Mouse (Mus musculus): Measurements from ENCODE around the gene Polg2.
"Not testable (repeated sequence)": the region's sequence is repeated elsewhere in the genome, so short reads cannot be mapped to it uniquely, and the experiment has no call there.

Polg2 gene

DNA sequence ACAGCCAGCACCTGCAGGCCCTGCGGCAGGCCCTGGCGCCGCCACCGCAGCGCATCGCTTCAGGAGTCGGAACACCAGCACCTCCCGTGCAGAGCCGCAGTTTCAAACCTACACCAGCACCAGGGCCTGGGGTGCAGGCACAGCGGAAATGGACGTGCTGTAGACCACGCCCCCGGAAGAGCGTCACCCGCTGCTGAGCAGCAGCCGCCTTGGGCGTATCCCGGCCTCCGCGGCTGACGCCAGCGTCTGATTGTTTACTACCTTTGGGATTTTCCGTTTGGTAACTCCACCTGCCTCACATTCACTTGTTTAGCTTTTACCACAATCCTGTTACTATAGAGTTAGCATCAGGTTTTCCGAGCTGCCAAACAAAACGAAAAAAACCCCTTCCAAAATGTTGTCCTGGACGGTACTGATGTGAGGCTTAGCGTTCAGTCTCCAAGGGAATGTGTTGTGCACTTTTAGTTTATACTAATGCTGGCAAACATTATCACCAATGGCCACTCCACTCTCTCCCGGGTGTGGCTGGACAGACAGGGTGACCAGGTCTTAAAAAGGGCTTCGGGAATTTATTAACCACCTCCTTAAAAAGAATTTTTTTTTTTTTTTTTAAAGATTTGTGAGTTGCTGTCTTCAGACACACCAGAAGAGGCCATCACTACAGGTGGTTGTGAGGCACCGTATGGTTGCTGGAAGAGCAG is at the start of gene Polg2:
TSS of gene Polg2 (minus strand) at position 150 of the 701 bp plus-strand sequence.
- DNase-seq (ENCODE audit: low read depth, low spot score): peak; percentile 94

DNA sequence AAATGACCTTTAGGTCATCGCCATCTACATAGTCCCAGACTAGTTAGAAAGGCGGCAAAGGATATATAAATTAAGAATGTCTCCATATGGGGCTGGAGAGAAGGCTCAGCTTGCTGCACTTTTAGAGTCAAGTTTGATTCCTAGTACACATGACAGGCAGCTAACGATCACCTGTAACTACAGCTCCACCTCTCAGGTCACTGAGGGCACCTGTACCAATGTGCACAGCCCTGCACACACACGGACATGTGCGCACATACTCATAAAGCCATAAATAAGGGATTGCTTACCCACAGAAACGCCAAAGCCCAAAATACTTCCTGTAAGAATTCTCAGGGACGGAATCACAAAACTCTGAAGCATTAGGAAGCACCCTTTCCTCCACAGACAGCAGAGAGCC is 48.7 kb upstream of the Polg2 start:
- no peak for DNase-seq (ENCODE audit: low read depth, low spot score)

DNA sequence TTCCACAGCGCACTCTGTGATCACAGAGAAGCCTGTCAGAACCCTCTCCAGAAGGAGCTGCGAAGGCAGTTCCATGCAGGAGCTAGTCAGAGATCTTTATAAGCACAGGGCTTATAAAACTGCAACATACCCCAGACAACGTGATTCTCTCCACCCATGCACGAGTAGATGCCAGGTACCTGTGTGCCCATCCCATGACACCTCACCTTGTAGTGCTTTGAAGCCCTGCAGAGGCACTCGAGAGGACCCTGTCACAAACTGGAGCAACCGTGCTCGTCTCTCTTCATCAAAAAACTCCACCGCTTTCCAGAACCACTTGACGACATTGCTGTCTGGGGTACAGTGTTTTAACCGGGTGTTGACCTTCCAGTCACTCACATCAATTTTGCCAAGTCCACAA is 45.1 kb upstream of the Polg2 start:
- DNase-seq (ENCODE audit: low read depth, low spot score): no peak

GRCm38 (mm10) chr11:106823741-106824140 is 44.4 kb upstream of the Polg2 start:
- no peak for DNase-seq (ENCODE audit: low read depth, low spot score)

DNA sequence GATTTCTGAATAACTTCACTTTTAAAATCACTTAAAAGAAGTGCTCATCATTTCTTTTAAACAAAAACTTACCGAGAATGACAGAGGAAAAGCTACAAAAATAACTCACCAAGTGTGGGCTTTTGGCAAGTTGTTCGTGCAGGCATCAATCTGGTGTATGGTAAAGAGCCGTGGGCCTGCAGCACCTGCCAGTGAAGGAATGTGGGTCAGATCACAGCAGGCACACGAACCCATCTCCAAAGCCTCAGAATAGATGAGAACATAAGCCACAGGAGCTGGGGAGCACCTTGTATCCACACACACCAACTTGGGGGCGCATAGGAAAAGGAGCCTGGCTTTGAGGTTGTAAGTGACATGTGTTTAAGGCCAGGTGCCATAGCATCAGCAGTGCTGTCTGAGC is 43.6 kb upstream of the Polg2 start:
- DNase-seq (ENCODE audit: low read depth, low spot score): no peak

DNA sequence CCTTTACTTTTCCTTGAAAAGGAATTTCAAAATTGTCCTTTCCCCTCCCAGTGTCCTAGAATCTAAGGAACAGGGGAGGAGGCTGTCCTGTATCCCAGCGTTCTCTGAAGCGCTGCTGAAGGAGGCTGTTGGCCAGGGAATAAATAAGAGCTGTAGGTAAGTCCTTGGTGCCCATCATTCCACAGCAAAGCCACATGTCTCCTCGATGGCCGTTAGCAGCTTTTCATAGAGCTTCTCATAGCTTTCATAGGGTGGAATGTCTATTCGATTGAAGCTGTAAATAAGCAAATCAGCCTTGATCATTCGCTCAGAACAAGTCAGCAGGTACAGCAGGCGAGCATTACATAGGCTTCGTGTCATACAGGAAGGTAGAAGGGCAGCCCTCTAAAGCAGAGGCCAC is 43.2 kb upstream of the Polg2 start:
- no peak for DNase-seq (ENCODE audit: low read depth, low spot score)

DNA sequence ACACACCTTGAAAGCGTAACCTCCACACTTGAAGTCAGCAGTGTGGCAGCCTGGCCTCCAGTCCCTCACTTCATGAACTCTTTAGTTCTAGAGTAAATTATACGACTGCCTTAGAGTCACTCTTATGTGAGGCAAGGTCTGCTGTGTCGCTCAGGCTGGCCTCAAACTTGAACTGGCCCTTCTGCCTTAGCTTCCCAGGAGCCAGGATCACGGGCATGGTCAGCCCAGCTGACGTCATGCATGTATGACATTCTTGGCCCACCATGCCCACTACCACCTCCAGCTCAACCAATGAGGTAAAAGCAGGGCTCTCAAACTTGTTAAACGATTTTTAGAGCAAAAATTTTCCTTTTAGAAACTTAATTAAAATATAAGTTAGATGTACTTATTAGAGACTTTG is 42.1 kb upstream of the Polg2 start:
- DNase-seq (ENCODE audit: low read depth, low spot score): no peak

- no peak for DNase-seq (ENCODE audit: low read depth, low spot score)
Observed at GRCm38 (mm10) chr11:106820972-106821371, 41.6 kb upstream of the Polg2 start.

GRCm38 (mm10) chr11:106820252-106820651 is 40.9 kb upstream of the Polg2 start:
- no peak for DNase-seq (ENCODE audit: low read depth, low spot score)

DNA sequence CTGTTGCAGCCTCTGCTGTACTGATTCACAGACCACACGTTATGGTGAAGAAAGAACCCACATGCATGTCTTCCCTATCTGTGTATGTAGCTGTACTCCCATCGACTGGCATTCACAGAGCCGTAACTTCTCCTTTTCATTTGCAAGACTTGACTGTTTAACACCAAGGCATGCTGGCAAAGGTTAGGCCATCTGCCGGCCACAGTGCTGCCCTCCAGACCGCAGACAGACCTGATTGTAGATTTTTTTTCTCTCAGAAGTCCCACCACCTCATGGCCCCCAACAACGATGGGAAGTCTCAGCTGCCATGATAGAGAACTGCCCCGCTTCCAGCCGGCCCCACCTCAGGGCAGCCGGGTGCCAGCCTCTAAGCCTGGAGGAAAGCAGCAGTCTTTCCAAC is 40.3 kb upstream of the Polg2 start:
- no peak for DNase-seq (ENCODE audit: low read depth, low spot score)

DNA sequence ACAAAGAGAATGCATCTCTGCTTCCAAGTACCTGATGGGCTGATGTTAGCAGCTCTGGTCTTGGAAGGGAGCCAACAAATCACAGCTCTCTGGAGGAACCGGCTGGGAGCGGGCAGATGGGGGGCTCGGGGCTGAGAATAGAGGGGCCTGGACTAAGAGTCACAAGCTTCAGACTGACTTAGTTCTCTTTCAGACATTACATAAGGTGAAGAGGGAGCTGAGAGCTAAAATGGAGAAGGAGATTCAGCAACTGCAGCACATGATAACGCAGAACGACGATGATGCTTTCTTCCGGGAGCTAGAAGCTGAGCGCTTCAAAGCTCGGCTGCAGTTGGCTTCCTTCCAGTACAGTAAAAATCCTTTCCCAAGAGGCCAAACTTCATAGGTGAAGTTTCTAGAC is 39.0 kb upstream of the Polg2 start:
- DNase-seq (ENCODE audit: low read depth, low spot score): no peak

DNA sequence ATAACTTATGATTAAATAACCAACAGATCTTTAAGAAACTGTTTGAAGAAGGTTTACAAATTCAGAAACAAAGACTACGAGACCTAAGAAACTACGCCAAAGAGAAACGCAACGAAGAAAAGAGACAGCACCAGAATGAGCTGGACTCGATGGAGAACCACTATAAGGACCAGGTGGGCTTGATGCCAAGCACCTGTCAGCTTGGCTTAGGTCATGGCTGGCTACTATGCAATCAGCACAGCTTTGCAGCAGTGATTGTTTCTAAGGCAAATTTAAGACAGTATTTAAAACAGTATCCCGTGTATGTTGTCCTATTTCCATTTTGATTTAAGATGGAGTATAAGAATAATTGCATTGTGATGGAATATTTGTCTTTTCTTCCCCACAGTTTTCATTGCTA is 38.5 kb upstream of the Polg2 start:
- DNase-seq (ENCODE audit: low read depth, low spot score): no peak

GRCm38 (mm10) chr11:106817156-106817555 is 37.8 kb upstream of the Polg2 start:
- DNase-seq (ENCODE audit: low read depth, low spot score): no peak

DNA sequence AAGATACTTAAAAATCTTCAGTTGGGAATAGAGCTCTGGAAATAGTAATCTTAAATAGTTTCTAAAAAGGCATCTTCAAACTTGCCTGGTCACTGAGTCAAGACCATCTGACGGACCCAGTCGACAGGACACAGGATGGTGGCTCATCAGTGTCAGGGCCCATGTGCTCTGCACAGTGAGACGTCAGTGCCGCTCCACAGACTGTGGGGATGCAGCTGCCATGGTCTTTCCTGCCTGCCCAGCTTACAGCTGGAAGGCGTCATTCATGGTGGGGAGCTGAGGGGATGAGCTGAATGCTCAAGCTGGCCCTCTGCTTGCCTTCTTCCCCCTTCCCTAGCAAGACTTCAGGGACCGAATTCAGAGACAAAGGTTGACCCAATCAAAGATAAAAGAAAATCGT is 37.0 kb upstream of the Polg2 start:
- no peak for DNase-seq (ENCODE audit: low read depth, low spot score)

- DNase-seq (ENCODE audit: low read depth, low spot score): no peak
Observed at GRCm38 (mm10) chr11:106815761-106816160, 36.4 kb upstream of the Polg2 start.

- no peak for DNase-seq (ENCODE audit: low read depth, low spot score)
Observed at GRCm38 (mm10) chr11:106815331-106815730, 36.0 kb upstream of the Polg2 start.

GRCm38 (mm10) chr11:106814601-106815320 is 35.4 kb upstream of the Polg2 start:
- no peak for DNase-seq (ENCODE audit: low read depth, low spot score)

DNA sequence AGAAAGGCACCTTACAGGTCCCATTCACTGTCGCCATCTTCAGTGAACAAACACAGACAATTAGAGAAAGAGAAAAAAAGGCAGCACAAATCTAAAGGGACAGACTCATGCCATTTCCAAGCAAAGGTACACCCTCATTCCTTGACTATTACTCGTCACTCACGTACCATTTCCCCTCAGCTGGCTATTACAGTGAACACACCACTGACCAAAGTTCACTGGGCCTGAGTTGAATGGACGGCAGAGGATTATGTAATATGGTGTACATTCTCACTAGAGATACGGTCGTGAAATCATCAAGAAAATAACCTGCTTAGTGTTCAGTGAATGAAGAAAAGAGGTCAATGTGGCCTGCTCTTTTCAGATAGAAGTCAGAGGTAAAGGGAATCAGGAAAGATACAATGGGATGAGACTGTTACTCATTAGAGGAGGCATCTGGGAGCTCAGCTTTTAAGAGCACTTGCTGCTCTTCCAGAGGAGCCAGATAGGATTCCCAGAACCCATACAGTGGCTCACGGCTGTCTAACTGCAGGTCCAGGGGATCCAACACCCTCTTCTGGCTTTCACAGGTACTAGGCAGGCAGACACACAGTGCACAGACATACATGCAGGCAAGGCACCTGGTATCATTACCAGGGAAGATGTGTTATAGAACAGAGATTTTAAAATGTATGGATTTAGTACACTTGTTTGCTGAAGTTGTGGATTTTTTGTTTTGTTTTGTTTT is 33.2 kb upstream of the Polg2 start:
- no peak for DNase-seq (ENCODE audit: low read depth, low spot score)

GRCm38 (mm10) chr11:106807442-106807841 is 28.1 kb upstream of the Polg2 start:
- DNase-seq (ENCODE audit: low read depth, low spot score): not testable (repeated sequence)

DNA sequence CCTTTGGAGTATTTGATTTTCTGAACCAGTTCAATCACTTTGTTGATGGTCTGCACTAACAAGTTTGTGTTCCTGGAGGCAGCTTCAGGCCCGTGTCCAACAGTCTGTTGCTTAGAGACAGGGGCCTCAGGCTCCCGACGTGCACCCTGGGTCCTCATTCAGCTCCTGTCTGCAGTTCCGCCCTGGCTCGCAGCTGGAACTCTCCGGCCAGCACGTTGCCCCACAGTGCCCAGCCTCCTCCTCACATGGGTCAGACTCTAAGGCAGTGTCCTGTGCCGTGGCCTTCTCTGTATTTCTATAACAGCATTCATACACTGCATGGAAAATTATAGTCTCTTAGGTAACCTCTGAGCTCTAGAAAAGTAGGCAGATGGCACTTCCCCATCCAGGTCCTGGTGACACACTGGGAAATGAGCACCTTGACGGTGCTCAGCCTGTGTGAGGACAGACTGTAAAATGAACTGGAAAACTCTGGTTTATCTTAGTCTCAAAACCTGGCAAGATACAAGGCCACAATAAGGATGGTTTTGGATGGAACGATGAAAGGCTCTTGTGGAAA is 22.8 kb upstream of the Polg2 start:
- no peak for DNase-seq (ENCODE audit: low read depth, low spot score)

DNA sequence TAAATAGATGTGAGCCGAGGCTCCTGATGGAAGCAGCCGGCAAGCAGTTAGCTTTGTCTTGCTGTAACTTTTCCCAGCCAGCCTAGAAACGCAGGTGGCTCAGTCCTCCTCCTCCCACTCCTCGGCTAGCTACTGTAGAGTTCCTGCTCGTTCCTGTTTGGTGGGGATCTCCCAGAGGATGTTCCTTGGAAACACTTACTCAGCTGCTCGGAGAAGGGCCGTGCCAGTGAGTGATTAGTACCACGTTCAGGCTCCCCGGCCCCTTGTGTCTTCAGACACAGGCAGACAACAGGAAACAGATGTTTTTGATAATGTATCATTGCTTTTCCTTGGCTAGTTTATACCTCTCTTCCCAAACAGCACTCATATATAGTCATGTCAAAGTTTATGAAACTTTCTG is 16.3 kb upstream of the Polg2 start:
- no peak for DNase-seq (ENCODE audit: low read depth, low spot score)

DNA sequence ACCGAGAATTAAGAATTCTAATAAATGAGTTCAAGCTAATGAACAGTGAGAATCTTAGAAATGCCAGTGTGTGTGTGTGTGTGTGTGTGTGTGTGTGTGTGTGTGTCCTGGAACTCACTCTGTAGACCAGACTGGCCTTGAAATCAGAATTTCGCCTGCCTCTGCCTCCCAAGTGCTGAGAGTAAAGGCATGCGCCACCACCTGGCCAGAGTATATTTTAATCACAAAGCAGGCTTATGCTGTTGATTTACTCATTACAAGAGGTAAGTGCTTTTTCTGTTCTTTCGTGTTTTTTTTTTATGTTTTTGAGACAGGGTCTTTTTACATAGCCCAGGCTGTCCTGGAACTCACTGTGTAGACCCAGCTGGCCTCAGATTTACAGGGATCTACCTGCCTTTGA is 14.5 kb upstream of the Polg2 start:
- peak; percentile 48 for DNase-seq (ENCODE audit: low read depth, low spot score)
